Mouse (Mus musculus) midbrain, embryonic 14.5 days (tissue): Measurements from ENCODE around the gene Adck2. TPM values are rescaled to one million over a fixed set of nuclear protein-coding genes. Genes with fewer than 3 reads are reported as not detected.

Experiments
- polyA plus RNA-seq: library from polyadenylated mRNA; unstranded; fragments of >200 nt; fragmentation: Nextera tagmentation; extraction: Ambion mirVana; gene quantifications from 2 replicates; pipeline ENCODE4 v1.2.1, GENCODE M21; 2014

The Adck2 gene
- polyA plus RNA-seq, 1 experiment from 2014 or later, result 48.7 TPM

Other genes starting within 250 kb of the Adck2 start
- 58.4 and 69.3 TPM in 2 replicates for gene Slc37a3, start 196.2 kb upstream of the Adck2 start, polyA plus RNA-seq
- 0.17 TPM in 1 of 2 replicates, not detected in the other for gene Rab19, start 192.7 kb upstream of the Adck2 start, polyA plus RNA-seq
- gene Mkrn1, start 153.4 kb upstream of the Adck2 start, polyA plus RNA-seq, result 244 and 294 TPM in 2 replicates
- gene Dennd2a, start 16.0 kb upstream of the Adck2 start, polyA plus RNA-seq, result 23.3 and 31.5 TPM in 2 replicates
- 0.58 TPM in 1 of 2 replicates, not detected in the other for gene Gm42420, start 11.9 kb downstream of the Adck2 start, polyA plus RNA-seq
- 404 and 530 TPM in 2 replicates for gene Ndufb2, start 18.7 kb downstream of the Adck2 start, polyA plus RNA-seq
- 22.5 and 25.9 TPM in 2 replicates for gene Braf, start 151.6 kb downstream of the Adck2 start, polyA plus RNA-seq
- 192 and 205 TPM in 2 replicates for gene Mrps33, start 237.1 kb downstream of the Adck2 start, polyA plus RNA-seq